Mouse (Mus musculus): ENCODE data around the gene Iffo2.

Iffo2 gene

GRCm38 (mm10) chr4:139606732-139607131 is 76.4 kb downstream of the Iffo2 start:
- DNase-seq (ENCODE audit: low read depth, low spot score) = no peak

GRCm38 (mm10) chr4:139608975-139609374 is 78.6 kb downstream of the Iffo2 start:
- DNase-seq (ENCODE audit: low read depth, low spot score) = no peak

GRCm38 (mm10) chr4:139610954-139611353 is 80.6 kb downstream of the Iffo2 start:
- DNase-seq (ENCODE audit: low read depth, low spot score) = no peak

GRCm38 (mm10) chr4:139611542-139611953 is 81.2 kb downstream of the Iffo2 start:
- DNase-seq (ENCODE audit: low read depth, low spot score) = no peak

- DNase-seq (ENCODE audit: low read depth, low spot score) = no peak
These were observed 84.3 kb downstream of the Iffo2 start for GRCm38 (mm10) chr4:139614524-139615260.

GRCm38 (mm10) chr4:139616276-139617000 is 86.1 kb downstream of the Iffo2 start:
- DNase-seq (ENCODE audit: low read depth, low spot score) = no peak

- DNase-seq (ENCODE audit: low read depth, low spot score) = no peak
These were observed 86.6 kb downstream of the Iffo2 start for GRCm38 (mm10) chr4:139617001-139617364.

- DNase-seq (ENCODE audit: low read depth, low spot score) = no peak
These were observed 89.4 kb downstream of the Iffo2 start for GRCm38 (mm10) chr4:139619765-139620164.

GRCm38 (mm10) chr4:139622373-139623282 is 92.3 kb downstream of the Iffo2 start, which contains the start of gene Aldh4a1:
Gene Aldh4a1, plus strand, starts transcription at chr4:139622866.
- DNase-seq (ENCODE audit: low read depth, low spot score) = peak; percentile 85

- DNase-seq (ENCODE audit: low read depth, low spot score) = no peak
These were observed 93.2 kb downstream of the Iffo2 start for GRCm38 (mm10) chr4:139623434-139624115.

GRCm38 (mm10) chr4:139624116-139624489 is 93.8 kb downstream of the Iffo2 start:
- no peak for DNase-seq (ENCODE audit: low read depth, low spot score)

- DNase-seq (ENCODE audit: low read depth, low spot score) = no peak
These were observed 94.4 kb downstream of the Iffo2 start for GRCm38 (mm10) chr4:139624706-139625105.

- no peak for DNase-seq (ENCODE audit: low read depth, low spot score)
These were observed 97.0 kb downstream of the Iffo2 start for GRCm38 (mm10) chr4:139627361-139627760.

- no peak for DNase-seq (ENCODE audit: low read depth, low spot score)
These were observed 99.8 kb downstream of the Iffo2 start for GRCm38 (mm10) chr4:139630171-139630570.

GRCm38 (mm10) chr4:139631141-139631540 is 100.8 kb downstream of the Iffo2 start:
- DNase-seq (ENCODE audit: low read depth, low spot score) = no peak

- DNase-seq (ENCODE audit: low read depth, low spot score) = no peak
These were observed 101.4 kb downstream of the Iffo2 start for GRCm38 (mm10) chr4:139631569-139632253.

- no peak for DNase-seq (ENCODE audit: low read depth, low spot score)
These were observed 101.9 kb downstream of the Iffo2 start for GRCm38 (mm10) chr4:139632254-139632580.

- no peak for DNase-seq (ENCODE audit: low read depth, low spot score)
These were observed 106.0 kb downstream of the Iffo2 start for GRCm38 (mm10) chr4:139636373-139636772.

GRCm38 (mm10) chr4:139637847-139638246 is 107.5 kb downstream of the Iffo2 start:
- no peak for DNase-seq (ENCODE audit: low read depth, low spot score)

- DNase-seq (ENCODE audit: low read depth, low spot score) = no peak
These were observed 108.0 kb downstream of the Iffo2 start for GRCm38 (mm10) chr4:139638356-139638755.

- DNase-seq (ENCODE audit: low read depth, low spot score) = no peak
These were observed 109.5 kb downstream of the Iffo2 start for GRCm38 (mm10) chr4:139639801-139640200.

Data from WW6 (cell line).